Mouse (Mus musculus) kidney, embryonic 14.5 days (tissue): ENCODE results near the gene Farp1. TPM values are rescaled to one million over a fixed set of nuclear protein-coding genes. Genes with fewer than 3 reads are reported as not detected.

Source experiments
- polyA plus RNA-seq: library from polyadenylated mRNA; unstranded; fragments of >200 nt; fragmentation: Nextera tagmentation; extraction: Ambion mirVana; gene quantifications from 2 replicates; pipeline ENCODE4 v1.2.1, GENCODE M21; 2014

Farp1 gene
- polyA plus RNA-seq, 1 experiment from 2014 or later: 43.3 TPM

Other genes with a start within 250 kb of the Farp1 start
- gene Ipo5, start 124.0 kb upstream of the Farp1 start, polyA plus RNA-seq: 77.8 and 143 TPM in 2 replicates